Comparison of ENCODE assay signal across 24 mouse cellular contexts in genomic region chr1:80039161-80039560, GRCm38 (mm10).
DNase-seq lines count a peak whose midpoint lies in the region; ATAC-seq lines count a peak whose summit lies in the region.
"Had no signal": no experiment of that assay in that cellular context is flagged by ENCODE, and none has a peak within 500 bp of the region (broad histone marks: within the 10 kb centered on the region; RNA-seq: fewer than 3 reads in every experiment).

No protein-coding gene starts in this region.

- 60% methylated on average over 4 of the region's 4 CpGs for WGBS in heart, embryonic 10.5 days
- 83% methylated on average over 4 of the region's 4 CpGs for WGBS in midbrain, embryonic 11.5 days
- 87% methylated on average over 4 of the region's 4 CpGs for WGBS in midbrain, embryonic 15.5 days

- no peak for ATAC-seq in midbrain, embryonic 11.5 days (ENCODE audit: low FRiP score)
- no peak for ATAC-seq in midbrain, embryonic 15.5 days (replicated peaks)
- ATAC-seq: activated CD4-positive, CD25-positive, alpha-beta regulatory T cell, adult 4 months; CD4-positive, CD25-positive, alpha-beta regulatory T cell, adult 4 months; forebrain, embryonic 13.5 days; Patski had no signal

- H3K9me3 ChIP-seq in heart, embryonic 10.5 days = no peaks in the 10 kb centered on the region
- no peaks in the 10 kb centered on the region for H3K9me3 ChIP-seq in midbrain, embryonic 11.5 days (ENCODE audit: control insufficient read depth, low read length)
- H3K9me3 ChIP-seq in midbrain, embryonic 15.5 days = no peaks in the 10 kb centered on the region
- H3K9me3 ChIP-seq: embryonic facial prominence, embryonic 10.5 days; embryonic facial prominence, embryonic 12.5 days; forebrain, embryonic 13.5 days had no signal

- no peak overlapping the region for H3K27ac ChIP-seq in heart, embryonic 10.5 days
- no peak overlapping the region for H3K27ac ChIP-seq in midbrain, embryonic 11.5 days (ENCODE audit: low read depth, low read length)
- H3K27ac ChIP-seq in midbrain, embryonic 15.5 days = no peak overlapping the region
- H3K27ac ChIP-seq: embryonic facial prominence, embryonic 10.5 days; embryonic facial prominence, embryonic 12.5 days; forebrain, embryonic 13.5 days had no signal

- H3K4me3 ChIP-seq in heart, embryonic 10.5 days = no peak overlapping the region
- no peak overlapping the region for H3K4me3 ChIP-seq in midbrain, embryonic 11.5 days (ENCODE audit: low read depth, low read length)
- no peak overlapping the region for H3K4me3 ChIP-seq in midbrain, embryonic 15.5 days
- H3K4me3 ChIP-seq: embryonic facial prominence, embryonic 10.5 days; embryonic facial prominence, embryonic 12.5 days; forebrain, embryonic 13.5 days had no signal

- H3K9ac ChIP-seq in midbrain, embryonic 11.5 days (ENCODE audit: low read length) = no peak overlapping the region
- H3K9ac ChIP-seq in midbrain, embryonic 15.5 days = no peak overlapping the region
- H3K9ac ChIP-seq: embryonic facial prominence, embryonic 12.5 days; forebrain, embryonic 13.5 days had no signal

- H3K4me1 ChIP-seq in heart, embryonic 10.5 days = no peaks in the 10 kb centered on the region
- no peaks in the 10 kb centered on the region for H3K4me1 ChIP-seq in midbrain, embryonic 11.5 days (ENCODE audit: control insufficient read depth, insufficient read depth, low read length)
- H3K4me1 ChIP-seq in midbrain, embryonic 15.5 days = no peaks in the 10 kb centered on the region
- H3K4me1 ChIP-seq: forebrain, embryonic 13.5 days had no signal

- no peaks in the 10 kb centered on the region for H3K36me3 ChIP-seq in heart, embryonic 10.5 days
- no peaks in the 10 kb centered on the region for H3K36me3 ChIP-seq in midbrain, embryonic 11.5 days (ENCODE audit: control insufficient read depth, insufficient read depth, low read length)
- H3K36me3 ChIP-seq in midbrain, embryonic 15.5 days (replicated peaks) = no peaks in the 10 kb centered on the region
- H3K36me3 ChIP-seq: embryonic facial prominence, embryonic 10.5 days; embryonic facial prominence, embryonic 12.5 days; G1E had no signal

- H3K4me2 ChIP-seq in midbrain, embryonic 11.5 days = no peak overlapping the region
- H3K4me2 ChIP-seq in midbrain, embryonic 15.5 days = no peak overlapping the region
- H3K4me2 ChIP-seq: embryonic facial prominence, embryonic 12.5 days; forebrain, embryonic 13.5 days had no signal

- peak; percentile 18 for DNase-seq in gastrocnemius, adult 18-20 months (ENCODE audit: low spot score)
- no peak for DNase-seq in gastrocnemius, postnatal 25 days
- DNase-seq in heart, adult 8-10 months (ENCODE audit: low spot score) = peak; percentile 32
- no peak for DNase-seq in heart, embryonic 10.5 days (ENCODE audit: low spot score)
- peak; percentile 47 for DNase-seq in midbrain, embryonic 11.5 days (ENCODE audit: low spot score, missing footprints)
- DNase-seq in skeletal muscle tissue, adult 2 months (ENCODE audit: low read depth, low spot score) = peak; percentile 41
- DNase-seq: adrenal gland, adult 8-10 months; adrenal gland, postnatal 14 days; adrenal gland, postnatal 36 days; B cell, adult 2 months; cerebellum, adult 11-12 months; cerebellum, adult 2 months; cerebellum, adult 9-10 months; cerebellum, postnatal 10 days; cerebellum, postnatal 25 days had no signal

- H3K27me3 ChIP-seq in heart, embryonic 10.5 days (ENCODE audit: insufficient read depth, poor library complexity, severe bottlenecking) = no peaks in the 10 kb centered on the region
- H3K27me3 ChIP-seq in midbrain, embryonic 11.5 days (ENCODE audit: control insufficient read depth, insufficient read depth, low read length) = no peaks in the 10 kb centered on the region
- H3K27me3 ChIP-seq in midbrain, embryonic 15.5 days (replicated peaks) = no peaks in the 10 kb centered on the region
- H3K27me3 ChIP-seq: CH12.LX; embryonic facial prominence, embryonic 12.5 days had no signal

Comparison
In these comparisons a context has a peak if more than half of its experiments do, and no peak if none do; other contexts are left out.
1. DNase-seq: peak in gastrocnemius, adult 18-20 months (single experiment), heart, adult 8-10 months (single experiment), midbrain, embryonic 11.5 days (single experiment) and skeletal muscle tissue, adult 2 months (single experiment); none in gastrocnemius, postnatal 25 days (single experiment) and heart, embryonic 10.5 days (single experiment).